Mouse (Mus musculus) adrenal gland, postnatal 14 days (tissue): Measurements from ENCODE around the gene Vwa3b. TPM values are rescaled to one million over a fixed set of nuclear protein-coding genes. Genes with fewer than 3 reads are reported as not detected.
"Not testable (repeated sequence)": the region's sequence is repeated elsewhere in the genome, so short reads cannot be mapped to it uniquely, and the experiment has no call there.

Experiments used
- DNase-seq: peaks from one replicate; pipeline ENCODE4 v3.0.0; 2021; ENCODE audit warnings: mixed read lengths
- long read RNA-seq, 2 experiments: library from polyadenylated mRNA; stranded (forward); transcript quantifications; one replicate each; pipeline ENCODE4 v2.0.0; 2021
- total RNA-seq: library from RNA; stranded (reverse); gene quantifications from 2 replicates; pipeline ENCODE4 v1.2.3, GENCODE M21; 2021

The Vwa3b gene
- 1.2 TPM in 1 of 2 replicates, not detected in the other for total RNA-seq
- long read RNA-seq, experiment 1: 0 reads
- long read RNA-seq, experiment 2, partial matches to known transcripts: 0 of 1 reads
- long read RNA-seq, experiment 2, other reads (novel, unspliced or antisense): 1 of 1 reads

- no peak for DNase-seq
Measured at GRCm38 (mm10) chr1:37025962-37026686, at the start of gene Vwa3b. Gene Vwa3b (plus strand): TSS chr1:37026596.

DNA sequence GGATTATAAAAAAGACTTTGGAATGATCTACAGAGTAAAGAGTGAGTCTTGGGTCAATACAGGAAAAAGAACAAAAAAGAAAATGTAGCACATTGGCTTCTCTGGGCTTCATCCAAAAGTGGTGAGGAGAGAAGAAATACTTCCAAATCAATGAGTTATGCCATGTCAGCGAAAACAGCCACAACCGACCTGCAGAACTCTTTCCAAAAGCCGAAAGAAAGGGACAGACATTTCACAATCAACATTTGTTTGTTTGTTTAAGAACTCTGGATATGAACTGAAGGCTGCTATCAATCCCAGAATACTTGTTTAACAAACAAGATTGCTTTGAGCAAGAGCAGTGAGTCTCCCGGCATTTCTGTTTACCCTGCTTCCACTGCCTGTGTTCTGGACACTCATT lies 49.6 kb upstream of the Vwa3b start:
- DNase-seq: no peak

- DNase-seq: no peak
Measured at GRCm38 (mm10) chr1:36982191-36982961, 44.0 kb upstream of the Vwa3b start.

GRCm38 (mm10) chr1:36983754-36984153 lies 42.6 kb upstream of the Vwa3b start:
- DNase-seq: peak; percentile 20

GRCm38 (mm10) chr1:36984406-36984805 lies 42.0 kb upstream of the Vwa3b start:
- DNase-seq: no peak

DNA sequence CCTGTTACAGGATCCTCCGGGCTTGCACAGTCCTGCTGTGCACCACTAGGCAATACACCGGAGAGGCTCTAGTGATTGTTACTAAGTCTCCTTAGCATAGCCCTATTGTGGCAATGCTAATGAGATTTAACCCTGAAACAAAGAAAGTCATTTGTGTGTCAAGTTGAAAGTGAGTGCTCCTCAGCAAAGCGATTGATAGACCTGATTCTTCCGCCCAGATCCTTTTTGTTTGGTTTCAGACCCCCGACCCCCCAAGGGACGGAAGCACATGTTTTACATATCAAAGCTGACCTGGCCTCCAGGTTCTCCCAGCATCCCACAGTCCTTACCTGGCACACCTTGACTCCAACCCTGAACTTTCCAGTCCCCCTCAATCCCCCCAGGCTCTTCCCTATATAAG lies 40.5 kb upstream of the Vwa3b start:
- DNase-seq: no peak

- no peak for DNase-seq
Measured at GRCm38 (mm10) chr1:36986396-36987160, 39.8 kb upstream of the Vwa3b start.

DNA sequence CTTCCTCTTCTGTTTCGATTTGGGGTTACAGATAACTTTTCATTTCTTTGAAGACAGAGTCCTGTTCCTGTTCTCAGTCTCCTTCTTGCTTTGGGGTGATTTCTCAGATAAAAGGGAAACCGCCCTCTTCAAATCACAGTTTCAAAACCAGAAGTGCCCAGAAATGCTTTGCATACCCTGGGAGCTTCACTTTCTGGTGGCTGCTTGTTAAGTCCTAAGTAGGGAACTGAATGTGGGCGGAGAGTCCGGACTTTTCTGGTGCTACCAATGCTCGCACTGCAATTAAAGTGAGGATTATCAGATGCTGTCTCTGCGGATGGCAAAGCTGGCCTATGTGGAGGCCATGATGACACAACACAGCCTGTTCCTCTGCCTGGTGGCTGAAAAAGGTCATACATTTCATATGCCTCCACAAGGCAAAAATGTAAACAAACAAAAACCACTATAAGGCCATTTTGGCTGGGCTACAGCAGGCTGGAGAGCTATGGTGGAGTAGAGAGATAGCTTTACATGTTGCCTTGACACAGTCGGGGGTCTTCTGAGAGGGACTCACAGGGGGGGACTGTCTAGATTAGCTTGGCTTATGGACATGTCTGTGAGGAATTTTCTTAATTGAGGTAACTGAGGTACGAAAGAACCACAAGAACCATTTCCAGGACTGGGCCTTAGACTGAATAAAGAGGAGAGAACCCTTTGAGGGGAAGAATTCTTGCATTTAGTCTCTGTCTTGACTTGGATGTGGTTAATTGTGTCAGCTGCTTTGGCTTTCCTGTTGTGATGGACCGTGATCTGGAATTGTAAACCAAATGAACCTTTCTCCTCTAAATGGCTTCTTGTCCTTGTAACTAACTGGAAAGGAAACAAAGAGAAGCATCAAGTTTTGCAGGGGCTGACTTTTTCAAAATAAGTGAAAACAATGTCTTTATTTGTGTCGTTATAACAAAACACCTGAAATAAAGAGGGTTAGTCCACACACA lies 38.9 kb upstream of the Vwa3b start:
- no peak for DNase-seq

DNA sequence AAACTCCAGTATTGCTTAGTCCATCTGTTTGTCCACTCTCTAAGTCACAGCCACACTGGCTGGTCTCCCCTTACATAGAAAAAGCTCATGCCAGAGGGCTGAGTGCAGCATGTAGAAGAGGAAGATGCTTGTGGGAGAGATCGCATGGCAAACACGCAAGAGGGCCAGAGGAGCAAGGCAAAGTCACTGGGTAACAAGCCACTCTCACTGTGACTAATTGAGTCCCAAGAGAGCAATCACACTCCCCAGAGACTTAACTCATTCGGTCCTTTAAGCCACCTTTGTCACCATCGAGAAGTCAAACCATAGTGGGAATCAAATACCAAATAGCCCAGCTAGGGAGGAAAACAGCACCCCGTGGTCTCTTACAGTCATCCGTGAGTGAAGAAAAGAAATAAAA lies 38.2 kb upstream of the Vwa3b start:
- no peak for DNase-seq

GRCm38 (mm10) chr1:36988561-36988960 lies 37.8 kb upstream of the Vwa3b start:
- no peak for DNase-seq

DNA sequence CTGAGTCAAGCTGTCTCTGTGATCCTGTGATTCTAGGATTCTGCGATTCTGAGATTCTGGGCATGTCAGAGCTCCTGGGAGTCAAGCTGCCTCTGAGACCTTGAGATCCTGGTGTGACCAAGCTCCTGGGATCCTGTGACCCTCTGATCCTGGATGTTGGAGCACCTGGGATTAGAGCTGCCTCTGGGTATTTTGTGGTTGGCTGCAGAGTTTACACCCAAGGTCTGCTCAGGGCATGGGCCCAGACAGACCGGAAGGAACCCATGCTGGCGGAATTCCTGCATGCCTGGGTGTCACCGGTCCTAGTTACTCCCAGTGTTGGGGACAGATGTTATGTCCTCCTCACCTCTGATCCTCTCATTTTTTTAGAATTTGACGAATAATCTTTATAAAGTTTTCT lies 32.1 kb upstream of the Vwa3b start:
- no peak for DNase-seq

DNA sequence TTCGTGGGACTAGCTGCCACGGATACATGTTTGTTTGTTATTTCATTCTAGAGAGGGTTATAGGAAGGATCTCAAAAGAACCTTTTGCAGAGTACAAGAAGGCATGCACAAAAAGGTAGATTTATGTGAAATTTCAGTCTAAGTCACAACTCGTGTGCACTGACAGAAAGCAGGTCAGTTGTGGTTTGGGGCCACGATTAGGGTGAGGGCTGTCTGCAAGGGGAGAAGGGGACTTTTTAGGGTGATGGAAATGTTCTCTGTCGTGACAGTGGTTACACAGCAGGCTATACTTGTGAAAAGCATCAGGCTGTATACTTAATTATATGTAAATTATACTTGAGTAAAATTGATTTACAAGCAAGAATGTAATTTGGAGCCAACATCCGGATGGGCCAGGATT lies 30.6 kb upstream of the Vwa3b start:
- no peak for DNase-seq

DNA sequence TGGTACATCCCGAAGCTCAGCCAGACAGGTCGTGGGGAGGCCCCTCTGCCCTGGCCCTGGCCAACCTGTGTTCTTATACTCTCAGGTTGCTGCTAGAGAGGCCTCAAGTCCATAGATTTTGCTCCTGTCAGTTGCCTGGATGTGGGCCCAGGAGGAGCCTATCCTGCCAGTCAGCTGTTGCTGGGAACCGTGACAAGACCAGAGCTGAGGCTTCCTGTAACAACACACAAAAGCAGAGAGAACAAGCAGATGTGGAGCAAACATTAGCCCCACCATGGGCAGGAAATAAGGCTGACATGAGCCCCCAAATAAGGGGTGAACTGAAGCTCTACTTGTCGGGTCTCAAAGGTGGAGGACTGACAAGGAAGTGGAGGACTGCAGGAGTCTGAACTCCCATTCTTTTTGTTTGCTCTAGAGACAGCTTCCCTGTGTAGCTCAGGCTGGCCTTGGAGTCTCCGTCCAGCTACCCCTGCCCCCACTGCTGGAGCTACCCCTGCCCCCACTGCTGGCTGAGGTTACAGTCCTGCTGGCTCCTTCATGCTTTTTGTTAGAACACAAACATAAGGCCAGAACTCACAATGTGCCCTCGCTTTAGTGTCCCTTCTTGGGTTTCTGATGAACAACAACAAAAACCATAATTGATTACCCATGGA lies 29.7 kb upstream of the Vwa3b start:
- peak; percentile 77 for DNase-seq

DNA sequence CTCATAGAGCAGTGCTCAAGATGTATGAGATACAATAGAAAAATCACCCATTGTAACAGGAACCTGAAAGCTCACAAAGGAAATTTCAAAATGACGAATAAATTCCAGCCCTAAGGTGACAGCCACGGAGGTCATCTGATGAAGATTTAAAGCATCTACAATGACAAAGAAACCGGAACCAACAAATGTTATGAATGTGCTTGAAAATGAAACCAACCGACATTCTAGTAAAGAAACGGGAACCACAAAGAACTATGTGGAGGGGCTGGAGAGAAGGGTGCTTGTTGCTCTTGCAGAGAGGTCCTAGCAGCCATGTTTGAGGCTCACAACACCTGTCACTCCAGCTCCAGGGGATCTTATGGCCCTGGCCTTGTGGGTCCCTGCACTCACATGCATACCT lies 26.1 kb upstream of the Vwa3b start:
- DNase-seq: no peak

DNA sequence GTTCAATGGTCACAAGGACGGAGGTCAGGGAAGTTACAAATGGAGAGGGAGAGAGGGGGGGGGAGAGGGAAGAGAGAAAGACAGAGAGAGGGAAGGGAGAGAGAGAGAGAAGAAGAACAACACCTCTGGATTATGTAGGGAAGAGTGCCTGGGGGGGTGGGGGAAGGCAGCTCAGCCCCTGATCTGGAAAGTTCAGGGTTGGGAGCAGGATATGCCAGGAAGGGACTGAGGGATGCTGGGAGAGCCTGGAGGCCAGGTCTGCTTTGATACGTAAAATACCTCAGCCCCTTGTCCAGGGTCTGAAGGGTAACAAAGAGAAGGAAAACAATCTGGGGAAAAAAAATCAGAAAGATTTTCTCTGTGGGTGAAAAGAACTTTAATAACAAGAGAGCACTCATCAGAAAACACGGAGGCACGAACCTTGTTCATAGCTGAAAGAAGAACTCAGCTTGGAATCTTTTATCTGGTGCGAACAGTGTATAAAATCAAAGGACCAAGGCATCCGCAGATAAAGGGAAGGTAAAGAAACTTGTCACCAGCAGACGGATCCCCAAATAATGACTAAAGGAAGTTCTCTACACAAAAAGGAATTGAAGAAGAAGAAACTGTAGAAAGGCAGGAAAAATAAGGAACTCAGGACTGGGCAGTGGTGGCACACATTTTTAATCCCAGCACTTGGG lies 24.6 kb upstream of the Vwa3b start:
- DNase-seq: no peak

DNA sequence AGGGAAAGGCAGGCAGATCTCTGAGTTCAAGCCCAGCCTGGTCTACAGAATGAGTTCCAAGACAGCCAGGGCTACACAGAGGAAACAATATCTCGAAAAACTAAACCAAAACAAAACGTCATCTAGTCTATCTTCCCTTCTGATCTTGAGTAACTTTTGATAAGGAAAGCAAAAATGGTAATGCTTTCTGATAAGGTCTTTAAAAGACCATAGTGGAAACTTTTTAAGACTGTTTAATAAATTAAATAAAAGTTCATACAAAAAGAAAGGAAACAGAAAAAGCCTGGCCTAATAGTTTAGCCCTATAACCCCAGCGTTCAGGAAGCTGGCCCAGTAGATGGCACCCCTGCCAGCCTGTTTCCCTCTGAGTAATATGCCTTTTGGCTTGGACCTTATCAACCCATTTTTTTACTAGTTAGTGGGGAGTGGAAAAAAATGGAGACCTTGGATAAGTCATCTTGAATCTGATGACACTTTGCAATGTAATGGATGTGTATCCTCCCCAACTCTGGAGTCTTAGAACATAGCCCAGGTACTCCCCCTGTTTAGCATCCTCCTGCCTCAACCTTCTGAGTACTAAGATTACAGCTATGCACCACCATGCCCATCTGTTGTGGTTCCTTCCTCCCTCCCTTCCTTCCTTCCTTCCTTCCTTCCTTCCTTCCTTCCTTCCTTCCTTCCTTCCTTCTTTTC lies 23.9 kb upstream of the Vwa3b start:
- no peak for DNase-seq

GRCm38 (mm10) chr1:37004533-37004932 lies 21.9 kb upstream of the Vwa3b start:
- no peak for DNase-seq

DNA sequence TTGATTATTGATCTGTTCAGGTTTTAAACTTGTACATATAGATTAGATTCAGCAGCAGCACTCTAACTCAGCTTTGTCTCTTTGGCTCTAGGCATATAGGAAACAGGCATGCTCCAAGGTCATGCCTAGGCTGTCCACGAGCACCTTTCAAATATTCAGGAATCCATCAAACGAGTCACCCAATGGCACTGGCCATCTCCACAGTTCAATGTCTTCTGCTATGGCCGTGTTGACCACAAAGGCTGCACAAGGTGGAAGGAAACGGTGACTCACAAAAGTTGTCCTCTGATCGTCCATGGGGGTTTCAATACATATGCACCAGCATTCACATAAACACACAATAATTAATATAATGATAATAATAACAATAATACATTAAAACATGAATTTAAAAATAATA lies 21.4 kb upstream of the Vwa3b start:
- no peak for DNase-seq

DNA sequence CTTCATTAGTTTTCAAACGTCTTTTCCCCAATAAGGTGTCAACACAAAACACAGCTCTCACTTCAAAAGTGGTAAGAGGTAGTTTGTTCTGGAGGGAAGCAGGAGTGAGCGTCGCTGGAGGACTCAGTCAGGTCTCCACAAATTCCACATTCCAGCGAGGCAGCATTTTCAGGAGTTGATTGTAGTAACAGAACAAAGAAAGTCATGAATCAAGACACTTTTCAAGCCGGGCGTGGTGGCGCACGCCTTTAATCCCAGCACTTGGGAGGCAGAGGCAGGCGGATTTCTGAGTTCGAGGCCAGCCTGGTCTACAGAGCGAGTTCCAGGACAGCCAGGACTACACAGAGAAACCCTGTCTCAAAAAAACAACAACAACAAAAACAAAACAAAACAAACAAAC lies 19.9 kb upstream of the Vwa3b start:
- DNase-seq: not testable (repeated sequence)

- no peak for DNase-seq
Measured at GRCm38 (mm10) chr1:37009880-37010279, 16.5 kb upstream of the Vwa3b start.
